Mouse (Mus musculus) right cerebral cortex, postnatal 4 days (tissue): ENCODE data around the gene Hist1h4i.
A peak's percentile ranks its signal among the peaks of the same experiment; 100 is the strongest.

ENCODE experiments used
- DNase-seq: peaks from one replicate; pipeline ENCODE4 v3.0.0-alpha.2; 2022

The Hist1h4i gene

DNA sequence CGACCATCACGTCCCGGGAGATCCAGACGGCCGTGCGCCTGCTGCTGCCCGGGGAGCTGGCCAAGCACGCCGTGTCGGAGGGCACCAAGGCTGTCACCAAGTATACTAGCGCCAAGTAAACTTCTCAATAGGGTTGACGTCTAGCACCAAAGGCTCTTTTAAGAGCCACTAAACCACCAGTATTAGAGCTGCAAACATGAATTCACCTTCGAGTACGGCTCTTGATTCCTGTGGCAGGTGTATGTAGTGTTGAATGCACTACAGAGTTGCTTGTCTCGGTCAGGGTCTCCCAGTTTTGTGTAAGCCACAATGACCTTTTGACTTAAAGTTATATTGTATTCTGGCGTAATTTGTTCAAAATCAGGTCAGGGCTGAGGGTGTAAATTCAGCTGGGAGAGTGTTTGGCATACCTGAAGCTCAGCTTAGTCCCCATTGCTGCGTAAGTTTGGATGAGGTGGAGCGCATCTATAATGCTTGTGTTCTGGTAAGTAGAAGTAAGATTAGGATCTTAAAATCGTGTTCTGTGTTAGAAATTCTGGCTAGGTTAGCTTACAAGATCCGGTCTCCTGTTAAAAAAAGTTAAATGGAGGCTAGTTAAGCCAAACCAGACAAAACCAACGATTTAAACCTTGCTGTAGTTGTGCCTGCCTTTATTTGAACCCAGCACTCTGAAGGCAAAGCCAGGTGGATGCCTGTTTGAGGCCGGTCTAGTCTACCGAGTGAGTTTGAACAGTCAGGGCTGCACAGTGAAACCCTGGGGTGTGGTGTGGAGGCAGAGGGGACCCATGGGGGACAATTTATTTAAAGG is 4.8 kb downstream of the Hist1h4i start:
- no peak for DNase-seq

DNA sequence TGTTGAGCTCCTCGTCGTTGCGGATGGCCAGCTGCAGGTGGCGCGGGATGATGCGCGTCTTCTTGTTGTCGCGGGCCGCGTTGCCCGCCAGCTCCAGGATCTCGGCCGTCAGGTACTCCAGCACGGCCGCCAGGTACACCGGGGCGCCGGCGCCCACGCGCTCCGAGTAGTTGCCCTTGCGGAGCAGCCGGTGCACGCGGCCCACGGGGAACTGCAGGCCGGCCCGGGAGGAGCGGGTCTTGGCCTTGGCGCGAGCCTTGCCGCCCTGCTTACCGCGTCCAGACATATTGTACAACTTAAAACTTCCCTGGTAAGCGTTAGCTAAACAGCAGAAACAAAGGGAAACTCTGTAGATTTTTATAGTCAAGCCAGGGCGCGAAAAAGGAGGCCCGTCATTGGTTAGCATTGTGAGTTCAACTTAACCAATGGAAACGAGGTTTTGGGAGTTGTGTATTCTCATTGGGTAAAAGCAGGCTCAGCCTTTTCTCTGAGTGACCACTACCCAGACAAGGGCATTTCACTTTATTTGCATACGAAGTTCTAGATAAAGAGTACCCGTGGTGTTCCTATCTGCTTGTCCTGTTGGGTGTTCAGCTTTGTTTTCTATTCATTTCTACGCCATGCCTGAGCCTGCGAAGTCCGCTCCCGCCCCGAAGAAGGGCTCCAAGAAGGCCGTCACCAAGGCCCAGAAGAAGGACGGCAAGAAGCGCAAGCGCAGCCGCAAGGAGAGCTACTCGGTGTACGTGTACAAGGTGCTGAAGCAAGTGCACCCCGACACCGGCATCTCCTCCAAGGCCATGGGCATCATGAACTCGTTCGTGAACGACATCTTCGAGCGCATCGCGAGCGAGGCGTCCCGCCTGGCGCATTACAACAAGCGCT is 5.7 kb downstream of the Hist1h4i start, which contains the start of the genes Hist1h2ah and Hist1h2bk:
TSS of gene Hist1h2ah (minus strand) at position 302 of the 882 bp plus-strand sequence.
TSS of gene Hist1h2bk (plus strand) at position 604 of the 882 bp plus-strand sequence.
- peak; percentile 71 for DNase-seq

DNA sequence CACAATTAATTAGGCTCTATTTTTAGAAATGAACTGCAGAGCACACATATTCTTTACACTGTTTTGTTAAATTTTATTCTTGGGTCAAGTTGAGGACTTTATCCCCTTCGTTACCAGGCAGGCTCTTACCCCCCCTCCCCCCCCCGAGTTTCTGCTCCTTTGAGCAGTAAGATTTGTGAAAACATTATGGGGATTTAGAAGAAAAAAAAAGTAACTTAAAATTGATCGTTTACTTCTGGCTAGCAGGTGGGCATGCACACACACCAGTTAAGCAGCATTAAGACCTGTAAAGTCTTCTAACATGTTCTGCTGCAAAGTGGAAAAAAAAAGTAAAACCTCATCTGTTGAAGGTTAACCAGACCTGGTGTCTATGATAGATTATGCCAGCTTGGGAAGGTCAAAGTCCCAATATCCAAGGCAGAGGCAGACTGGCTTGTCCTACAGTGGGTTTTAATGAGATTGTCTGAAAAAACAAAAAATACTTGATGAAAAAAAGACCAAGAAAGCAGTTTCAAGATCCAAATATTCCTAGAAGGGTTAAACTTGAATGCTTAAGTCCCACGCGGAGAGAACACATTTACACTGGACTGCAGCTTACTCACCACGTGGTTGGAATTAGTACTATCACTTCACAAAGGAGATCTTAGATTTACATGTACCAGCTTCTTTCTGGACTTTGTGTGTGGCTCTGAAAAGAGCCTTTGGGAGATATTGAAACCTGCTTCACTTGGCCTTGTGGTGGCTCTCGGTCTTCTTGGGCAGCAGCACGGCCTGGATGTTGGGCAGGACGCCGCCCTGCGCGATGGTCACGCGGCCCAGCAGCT is 6.5 kb downstream of the Hist1h4i start:
- no peak for DNase-seq

DNA sequence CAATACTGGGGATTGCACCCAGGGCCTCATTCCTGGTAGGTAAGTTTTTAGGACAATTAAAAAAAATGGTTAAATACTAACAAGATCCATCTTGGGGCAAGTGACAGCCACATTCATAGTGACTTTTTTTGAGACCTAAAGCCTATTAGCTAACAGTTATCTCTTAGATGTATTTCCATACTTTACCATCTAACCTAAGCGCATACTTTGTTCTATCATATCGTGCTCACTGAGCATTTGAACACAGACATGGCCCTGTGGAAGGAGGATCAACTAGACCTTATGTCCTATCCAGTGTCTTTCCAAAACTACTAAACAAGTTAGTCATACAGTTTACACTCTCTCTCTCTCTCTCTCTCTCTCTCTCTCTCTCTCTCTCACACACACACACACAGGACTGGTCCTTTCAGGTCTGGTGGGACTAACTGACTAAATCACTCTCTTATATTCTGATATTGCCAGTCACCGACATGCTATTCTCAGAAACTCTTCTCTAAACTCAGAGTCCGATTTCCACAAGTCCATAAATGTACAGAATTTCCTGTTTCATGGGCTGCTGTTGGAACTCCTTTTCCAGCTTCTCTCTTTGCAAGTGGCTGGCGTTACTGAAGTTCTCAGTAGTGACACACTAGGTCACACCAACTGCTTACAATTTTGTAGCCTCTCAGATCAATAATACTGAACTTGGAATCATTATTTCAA is 7.3 kb downstream of the Hist1h4i start:
- DNase-seq = no peak

DNA sequence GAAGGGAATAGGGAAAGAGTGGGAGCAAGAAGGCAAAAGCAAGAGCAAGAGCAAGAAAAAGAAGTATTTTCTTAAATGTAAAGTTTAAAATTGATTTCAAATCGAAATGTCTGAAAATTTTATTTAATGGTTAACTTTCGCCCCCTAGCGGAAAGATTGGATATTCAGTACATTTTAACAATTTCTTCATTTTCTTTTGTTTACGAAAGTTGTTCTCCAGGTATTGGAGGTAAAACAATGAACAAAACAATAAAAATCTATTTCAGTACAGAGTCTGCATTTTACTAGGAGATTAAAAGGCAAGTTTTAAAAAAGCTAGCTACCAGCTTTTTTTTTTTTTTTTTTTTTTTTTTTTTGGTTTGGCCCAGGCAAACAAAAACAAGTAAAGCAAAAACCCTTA is 10.7 kb downstream of the Hist1h4i start:
- no peak for DNase-seq

DNA sequence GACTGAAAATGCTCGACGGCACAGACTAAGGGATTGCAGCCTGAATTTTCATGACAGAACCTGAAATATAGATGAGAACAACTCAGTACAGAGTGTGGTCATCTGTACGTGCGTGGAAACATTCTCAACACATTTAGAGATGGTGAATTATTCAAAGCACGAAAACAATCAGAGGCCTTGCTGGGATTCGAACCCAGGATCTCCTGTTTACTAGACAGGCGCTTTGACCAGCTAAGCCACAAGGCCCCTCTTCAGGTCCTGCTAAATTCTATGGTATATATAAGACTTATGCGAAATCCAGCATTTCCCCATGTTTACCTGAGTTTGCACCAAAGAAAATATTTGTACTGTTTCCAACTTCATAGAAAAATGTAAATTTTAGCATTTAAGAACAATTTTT is 11.2 kb downstream of the Hist1h4i start:
- no peak for DNase-seq

DNA sequence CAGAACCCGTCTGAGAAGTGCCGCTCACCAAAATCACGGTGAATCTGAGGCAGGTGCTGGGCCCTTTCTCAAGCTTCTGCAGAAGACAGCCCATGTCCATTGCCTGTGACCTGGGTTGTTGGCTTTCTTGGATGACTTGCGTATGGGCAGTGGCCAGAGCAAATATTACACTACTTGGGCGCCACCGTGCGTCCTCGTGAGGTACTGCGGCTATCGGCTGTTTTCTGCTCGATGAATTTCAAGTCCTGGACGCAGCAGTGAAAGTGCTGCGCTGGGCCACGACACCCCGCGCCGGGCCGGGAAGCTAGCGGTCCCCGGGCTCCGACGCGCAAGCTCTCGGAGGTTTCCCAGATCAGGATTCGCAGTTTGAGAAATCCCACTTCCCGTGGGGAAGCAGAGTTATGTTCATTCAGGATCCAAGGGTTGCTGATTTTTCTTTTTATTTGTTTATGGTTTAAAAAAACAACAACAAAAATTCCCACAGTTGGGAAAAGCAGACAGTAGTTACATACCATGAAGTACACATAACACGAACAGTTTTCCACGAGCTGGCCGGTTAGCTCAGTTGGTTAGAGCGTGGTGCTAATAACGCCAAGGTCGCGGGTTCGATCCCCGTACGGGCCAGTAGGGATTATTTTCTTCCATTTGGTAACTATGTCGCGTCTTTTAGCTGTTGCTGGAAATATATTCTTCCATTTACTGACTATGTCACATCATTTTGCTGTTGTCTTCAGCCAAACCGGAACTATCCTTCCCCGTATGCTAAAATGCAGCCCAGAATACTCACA is 12.3 kb downstream of the Hist1h4i start:
- DNase-seq = peak; percentile 91

DNA sequence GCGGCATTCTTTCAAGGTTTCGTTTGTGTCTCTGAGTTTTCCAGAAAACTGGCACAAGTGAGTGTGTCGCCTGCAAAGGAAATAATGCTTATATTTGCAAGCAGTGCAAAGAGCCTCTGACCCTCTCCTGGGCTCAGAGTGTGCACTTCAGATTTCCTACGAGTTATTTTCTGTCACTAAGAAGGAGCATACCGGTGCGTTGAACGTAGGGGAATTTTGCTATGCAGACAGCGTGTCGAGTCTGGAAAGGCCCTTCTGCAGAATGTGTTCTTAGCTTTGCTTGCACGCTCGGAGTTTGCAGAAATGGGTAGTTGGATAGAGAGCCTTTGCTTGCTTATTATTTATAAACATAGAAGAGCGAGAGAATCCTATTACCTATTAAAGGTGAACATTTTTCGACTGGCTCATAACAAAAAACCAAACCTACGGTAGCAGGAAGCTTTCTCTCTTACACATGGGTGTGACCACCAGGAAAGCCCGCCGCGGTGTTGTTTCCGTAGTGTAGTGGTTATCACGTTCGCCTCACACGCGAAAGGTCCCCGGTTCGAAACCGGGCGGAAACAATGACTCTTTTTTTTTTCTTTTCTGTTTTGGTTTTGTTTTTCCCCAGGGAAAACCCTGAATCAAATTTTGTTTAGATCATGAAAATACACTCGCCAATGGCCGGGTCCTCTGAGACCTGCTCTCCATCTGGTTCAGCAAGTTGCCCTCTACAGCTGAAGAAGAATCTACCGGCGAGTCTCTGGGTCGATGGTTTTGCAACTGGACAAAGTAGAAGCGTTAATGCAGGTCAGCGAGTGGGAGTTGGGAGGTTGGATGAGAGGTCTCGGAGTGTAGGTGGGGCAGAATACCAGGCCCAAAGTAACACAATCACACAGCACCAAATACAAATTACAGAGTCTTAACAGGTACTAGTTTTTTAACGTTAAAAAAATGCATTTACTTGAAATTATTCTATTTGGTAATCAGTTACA is 14.8 kb downstream of the Hist1h4i start:
- DNase-seq = peak; percentile 92

DNA sequence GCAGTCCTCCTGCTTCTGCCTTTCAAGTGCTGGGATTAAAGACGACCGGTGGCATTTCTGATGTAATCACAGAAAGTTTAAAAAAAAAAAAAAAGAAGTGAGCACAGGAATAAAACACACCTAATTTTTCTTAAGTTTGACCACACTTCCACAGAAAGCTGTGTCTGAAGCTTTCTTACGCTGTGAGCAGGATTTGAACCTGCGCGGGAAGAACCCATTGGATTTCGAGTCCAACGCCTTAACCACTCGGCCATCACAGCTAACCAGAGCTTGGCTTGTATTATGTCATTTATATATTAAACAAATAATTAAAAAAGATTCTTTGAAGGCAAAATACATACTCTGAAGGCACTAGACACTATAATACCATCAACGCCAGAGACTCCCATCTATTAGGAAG is 18.9 kb downstream of the Hist1h4i start:
- peak; percentile 66 for DNase-seq

DNA sequence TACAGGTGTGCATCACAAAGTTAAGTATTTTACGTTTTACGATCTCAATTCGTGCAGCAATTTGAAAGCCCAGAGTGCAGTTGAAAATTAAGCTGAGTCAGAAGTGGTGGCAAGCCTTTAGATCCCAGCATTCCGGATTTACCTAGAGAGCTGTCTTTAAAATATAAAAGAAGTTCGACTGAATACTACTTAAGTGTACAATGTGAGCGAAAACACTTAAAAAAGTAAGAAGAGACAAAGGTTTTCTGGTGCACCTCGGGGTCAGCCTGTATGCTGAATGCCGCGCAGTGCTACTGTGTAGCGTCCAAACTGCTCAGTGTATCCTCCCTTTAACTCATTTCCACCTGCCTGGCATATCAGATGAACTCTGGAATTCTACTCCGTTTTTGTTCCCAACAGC is 19.6 kb downstream of the Hist1h4i start:
- no peak for DNase-seq

DNA sequence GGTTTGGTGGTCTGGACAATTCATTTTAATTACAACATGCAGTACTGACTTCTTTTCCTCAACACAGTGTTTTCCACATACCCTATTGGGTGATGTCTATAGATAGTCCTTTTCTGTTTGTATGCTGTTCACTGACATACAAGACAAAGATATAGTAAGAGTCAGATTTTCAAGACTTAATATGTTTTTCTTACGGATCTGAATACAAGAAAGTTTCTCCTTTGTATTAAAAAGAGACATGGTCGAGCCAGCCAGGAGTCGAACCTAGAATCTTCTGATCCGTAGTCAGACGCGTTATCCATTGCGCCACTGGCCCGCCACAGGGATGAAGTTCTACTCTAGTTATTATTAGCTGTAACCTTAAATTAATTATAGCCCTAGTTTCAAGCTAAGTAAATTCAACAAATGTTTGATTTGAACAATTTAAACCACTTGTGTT is 20.2 kb downstream of the Hist1h4i start:
- DNase-seq = no peak

DNA sequence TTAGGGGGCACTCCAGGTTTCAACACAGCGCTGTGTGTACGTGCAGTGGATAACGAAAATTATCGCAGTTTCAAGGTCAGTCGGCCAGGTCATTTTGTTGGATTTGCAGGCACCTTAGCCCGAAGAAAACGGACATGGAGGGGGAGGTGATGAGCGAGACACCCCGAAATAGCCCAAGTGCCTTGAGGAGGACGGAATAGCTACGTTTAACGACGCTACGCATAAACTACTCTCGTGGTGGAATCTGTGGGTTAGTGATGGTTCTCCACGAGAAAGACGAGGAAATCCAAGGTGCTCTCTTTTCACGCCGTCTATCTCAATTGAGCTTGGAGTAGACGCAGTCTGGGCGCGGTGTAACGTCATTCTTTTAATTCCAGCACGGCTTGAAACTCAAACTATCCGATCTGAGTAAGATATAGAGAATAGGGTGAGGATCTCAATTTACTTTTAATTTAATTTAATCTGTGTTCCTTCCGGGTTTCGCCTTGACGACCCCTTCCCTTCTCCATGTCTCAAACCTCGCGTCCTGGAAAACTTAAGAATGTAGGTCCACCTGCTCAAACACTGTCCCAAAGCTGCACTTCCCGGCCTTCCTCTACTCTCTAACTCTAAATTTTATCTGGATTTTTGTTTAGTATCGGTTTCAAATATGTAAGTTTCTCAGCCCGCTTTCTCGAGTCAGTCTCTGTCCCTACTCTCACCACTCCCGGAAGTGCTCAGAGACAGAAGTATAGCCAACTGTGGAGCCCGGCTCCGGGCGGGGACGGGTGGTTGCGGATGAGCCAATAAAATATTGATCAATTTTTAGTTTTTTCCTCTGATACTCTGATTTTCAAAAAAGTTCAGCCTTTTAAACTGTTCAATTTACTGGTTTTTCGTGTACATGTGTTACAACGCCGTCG is 21.0 kb downstream of the Hist1h4i start:
- DNase-seq = no peak

DNA sequence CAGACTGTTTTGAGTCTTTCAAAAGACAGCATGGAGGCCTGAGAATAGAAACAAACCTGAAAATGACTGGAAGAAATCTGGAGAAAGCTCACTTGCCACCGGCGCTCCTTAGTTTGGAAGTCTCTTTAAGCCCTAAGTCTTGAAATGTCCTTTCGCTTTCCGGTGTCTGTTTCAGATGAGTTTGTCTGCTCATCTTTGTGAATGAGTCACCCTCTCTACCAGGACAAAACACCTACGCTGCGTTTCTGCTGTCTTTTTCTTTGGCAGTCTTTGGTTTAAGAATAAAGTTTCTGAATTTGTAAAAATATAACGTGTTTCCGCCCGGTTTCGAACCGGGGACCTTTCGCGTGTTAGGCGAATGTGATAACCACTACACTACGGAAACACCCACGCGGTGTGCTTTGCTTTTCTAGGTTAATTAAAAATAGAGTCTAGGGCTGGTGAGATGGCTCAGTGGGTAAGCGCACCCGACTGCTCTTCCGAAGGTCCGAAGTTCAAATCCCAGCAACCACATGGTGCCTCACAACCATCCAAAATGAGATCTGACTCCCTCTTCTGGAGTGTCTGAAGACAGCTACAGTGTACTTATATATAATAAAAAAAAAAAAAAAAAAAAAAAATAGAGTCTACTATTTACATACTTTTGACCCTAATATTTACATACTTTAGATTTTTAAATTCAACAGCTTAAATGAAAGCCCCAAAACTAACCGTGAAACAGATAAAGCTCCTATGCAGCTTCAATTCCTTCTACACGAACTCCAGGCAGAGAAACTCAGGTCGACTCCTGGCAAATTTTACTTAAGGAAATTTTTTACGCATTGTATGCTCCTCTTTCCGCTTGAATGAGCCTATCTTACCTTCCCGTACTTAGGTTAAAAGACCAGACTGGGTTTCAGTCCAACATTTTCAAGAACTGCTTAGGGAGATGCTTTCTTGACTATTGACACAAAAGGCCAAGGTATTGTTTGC is 25.4 kb downstream of the Hist1h4i start:
- DNase-seq = peak; percentile 62

DNA sequence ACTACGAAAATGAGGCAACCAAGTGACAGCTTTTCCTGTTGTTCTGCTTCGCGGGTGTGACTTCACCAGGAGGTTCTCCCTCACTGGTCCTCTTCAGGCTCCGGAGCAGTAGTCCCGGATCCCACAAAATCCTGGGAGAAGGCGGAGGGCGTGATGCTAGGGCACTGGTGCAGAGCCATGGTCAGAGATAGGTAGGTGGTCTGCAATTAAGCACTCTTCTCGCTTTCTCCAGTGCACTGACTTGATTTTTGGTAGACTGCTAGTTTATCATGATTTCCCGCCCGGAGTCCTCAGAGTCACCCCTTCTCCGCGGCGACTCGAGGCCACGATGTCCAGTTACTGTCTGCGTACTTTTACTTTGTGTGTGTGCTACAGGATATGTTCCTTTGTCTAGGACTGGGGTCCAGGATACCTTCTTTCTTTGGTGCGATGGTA is 26.7 kb downstream of the Hist1h4i start:
- DNase-seq = no peak

DNA sequence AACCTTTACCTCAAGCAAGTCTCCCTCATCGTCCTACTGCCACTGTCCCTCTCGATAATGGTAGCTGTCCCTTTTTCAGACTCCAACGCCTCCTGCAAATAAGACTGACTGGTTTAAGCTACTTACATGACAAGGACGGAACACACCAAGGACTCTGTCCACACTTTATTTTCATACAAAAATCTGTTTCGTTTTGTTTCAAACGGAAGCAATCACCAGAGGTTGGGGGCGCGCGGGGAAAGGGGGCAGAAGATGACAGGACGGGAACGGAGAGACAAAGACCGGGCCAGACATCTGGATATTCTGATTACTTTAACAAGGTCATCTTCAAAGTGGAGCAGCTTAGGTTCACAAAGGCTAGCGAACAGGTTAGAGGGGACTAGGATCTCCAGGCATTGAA is 27.4 kb downstream of the Hist1h4i start:
- DNase-seq = no peak

DNA sequence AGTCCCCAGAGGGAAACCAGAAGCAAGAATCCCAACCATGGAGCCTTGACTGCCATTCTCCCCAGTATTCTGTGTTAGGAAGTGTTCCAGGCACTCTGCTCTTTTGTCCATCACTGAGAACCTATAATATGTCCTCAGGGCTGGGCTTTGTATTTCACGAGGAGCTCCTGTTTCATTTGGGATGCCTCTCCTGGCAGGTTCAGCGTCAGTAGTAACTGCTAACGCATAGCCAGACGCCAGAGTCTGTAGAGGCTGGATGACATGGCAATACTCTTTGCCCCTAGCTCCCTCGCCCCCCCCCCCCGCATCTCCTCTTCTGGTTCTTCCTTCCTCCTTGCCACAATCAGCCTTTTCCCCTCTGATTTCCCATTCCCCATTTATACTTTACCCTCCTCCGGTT is 31.5 kb downstream of the Hist1h4i start, which contains the start of gene Prss16:
TSS of gene Prss16 (minus strand) at position 101 of the 400 bp plus-strand sequence.
- DNase-seq = no peak

DNA sequence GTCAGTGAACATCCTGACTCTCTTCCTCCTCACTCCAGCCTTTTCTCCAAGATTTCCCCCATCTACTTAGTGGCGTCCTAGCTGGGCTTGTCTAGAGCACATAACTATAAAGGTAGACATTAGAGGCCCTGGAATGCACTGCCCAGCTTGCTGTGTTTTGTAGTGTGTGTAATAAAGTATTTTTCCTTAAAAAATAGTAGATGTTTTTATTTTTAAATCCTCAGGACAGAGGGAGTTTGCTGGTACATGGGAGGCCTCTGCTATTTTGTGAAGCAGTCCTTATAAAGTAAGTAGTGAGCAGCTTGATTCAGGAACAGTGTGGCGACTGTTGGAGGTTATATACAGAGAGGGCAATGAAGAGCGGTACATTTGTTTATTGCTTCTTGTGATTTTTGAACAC is 32.5 kb downstream of the Hist1h4i start:
- no peak for DNase-seq

DNA sequence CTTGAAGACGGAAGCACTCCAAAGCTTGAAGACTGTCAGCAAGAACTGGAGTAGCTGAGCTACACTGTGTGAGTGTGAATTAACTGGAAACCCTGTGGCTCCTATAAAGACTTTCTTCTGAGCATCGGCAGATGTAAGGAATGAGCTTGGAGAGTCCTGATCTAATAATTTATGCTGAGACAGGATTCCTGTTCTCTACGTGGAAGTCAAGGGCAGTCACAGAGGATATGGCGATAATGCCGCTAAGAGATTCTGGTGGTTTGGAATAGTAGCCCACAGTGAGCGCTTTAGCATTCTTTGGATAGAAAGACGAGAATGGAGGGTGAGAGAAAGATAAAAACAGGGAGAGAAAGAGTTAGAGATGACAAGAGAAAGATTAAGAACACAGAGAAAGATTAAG is 33.3 kb downstream of the Hist1h4i start:
- no peak for DNase-seq
